Mouse (Mus musculus): ENCODE data around the gene Pmf1. TPM values are rescaled to one million over a fixed set of nuclear protein-coding genes. Genes with fewer than 3 reads are reported as not detected.
A peak's percentile ranks its signal among the peaks of the same experiment; 100 is the strongest.

Gene Pmf1
- polyA plus RNA-seq, 1 experiment, result 60.1 TPM

GRCm38 (mm10) chr3:88453369-88453768, 43.2 kb upstream of the Pmf1 start:
- TF ChIP-seq POLR2A (IDR thresholded peaks at IDR 0.05; ENCODE audit: borderline replicate concordance, control insufficient read depth, low read depth, low read length), result no peak
- TF ChIP-seq CTCF (IDR thresholded peaks at IDR 0.05; ENCODE audit: control insufficient read depth, insufficient read depth, low read length), result no peak
- Histone ChIP-seq H3K4me3 (replicated peaks; ENCODE audit: control insufficient read depth, low read depth, low read length) (peak overlapping the region; percentile 73), H3K4me1 (ENCODE audit: control insufficient read depth, insufficient read depth, low read length) (no peaks in the 10 kb centered on the region; the same call in 1 of the 2 replicates), H3K27ac (ENCODE audit: control insufficient read depth, insufficient read depth, low read depth, low read length, poor library complexity) (peak overlapping the region; percentile 23; the same call in 1 of the 2 replicates)
- 9% methylated on average over 8 of the region's 8 CpGs for WGBS

DNA sequence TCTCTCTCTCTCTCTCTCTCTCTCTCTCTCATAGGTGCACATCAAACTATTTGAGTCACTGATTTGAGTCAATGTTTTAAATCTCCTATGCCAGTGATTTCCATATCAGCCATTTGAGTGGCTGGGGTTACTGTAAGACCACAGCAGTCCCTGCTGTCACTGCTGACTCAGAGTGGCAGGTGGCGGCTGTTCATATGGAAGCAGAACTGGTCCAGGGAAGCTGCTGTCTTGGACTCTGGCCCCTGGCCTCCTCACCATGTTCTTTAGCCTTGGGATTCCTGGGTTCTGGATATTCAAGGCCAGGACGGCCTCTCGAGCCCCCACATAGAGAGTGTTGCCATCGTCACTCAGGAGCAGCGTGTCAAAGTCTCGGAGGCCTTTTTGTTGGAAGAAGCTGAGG, 42.6 kb upstream of the Pmf1 start:
- no peaks in the 10 kb centered on the region; the same call in 1 of the 2 replicates for H3K4me1 ChIP-seq (ENCODE audit: control insufficient read depth, insufficient read depth, low read length)
- no peak overlapping the region for H3K4me3 ChIP-seq (replicated peaks; ENCODE audit: control insufficient read depth, low read depth, low read length)
- no peak for TF ChIP-seq CTCF (IDR thresholded peaks at IDR 0.05; ENCODE audit: control insufficient read depth, insufficient read depth, low read length)
- TF ChIP-seq POLR2A (IDR thresholded peaks at IDR 0.05; ENCODE audit: borderline replicate concordance, control insufficient read depth, low read depth, low read length), result no peak
- peak overlapping the region; percentile 15; the same call in 1 of the 2 replicates for H3K27ac ChIP-seq (ENCODE audit: control insufficient read depth, insufficient read depth, low read depth, low read length, poor library complexity)
- 70% methylated on average over 6 of the region's 6 CpGs for WGBS

GRCm38 (mm10) chr3:88452246-88452645, 42.1 kb upstream of the Pmf1 start:
- no peak overlapping the region for H3K4me3 ChIP-seq (replicated peaks; ENCODE audit: control insufficient read depth, low read depth, low read length)
- no peaks in the 10 kb centered on the region; the same call in 1 of the 2 replicates for H3K4me1 ChIP-seq (ENCODE audit: control insufficient read depth, insufficient read depth, low read length)
- 17% methylated on average over 5 of the region's 5 CpGs for WGBS
- TF ChIP-seq CTCF (IDR thresholded peaks at IDR 0.05; ENCODE audit: control insufficient read depth, insufficient read depth, low read length), result no peak
- TF ChIP-seq POLR2A (IDR thresholded peaks at IDR 0.05; ENCODE audit: borderline replicate concordance, control insufficient read depth, low read depth, low read length), result no peak
- H3K27ac ChIP-seq (ENCODE audit: control insufficient read depth, insufficient read depth, low read depth, low read length, poor library complexity), result no peak overlapping the region

DNA sequence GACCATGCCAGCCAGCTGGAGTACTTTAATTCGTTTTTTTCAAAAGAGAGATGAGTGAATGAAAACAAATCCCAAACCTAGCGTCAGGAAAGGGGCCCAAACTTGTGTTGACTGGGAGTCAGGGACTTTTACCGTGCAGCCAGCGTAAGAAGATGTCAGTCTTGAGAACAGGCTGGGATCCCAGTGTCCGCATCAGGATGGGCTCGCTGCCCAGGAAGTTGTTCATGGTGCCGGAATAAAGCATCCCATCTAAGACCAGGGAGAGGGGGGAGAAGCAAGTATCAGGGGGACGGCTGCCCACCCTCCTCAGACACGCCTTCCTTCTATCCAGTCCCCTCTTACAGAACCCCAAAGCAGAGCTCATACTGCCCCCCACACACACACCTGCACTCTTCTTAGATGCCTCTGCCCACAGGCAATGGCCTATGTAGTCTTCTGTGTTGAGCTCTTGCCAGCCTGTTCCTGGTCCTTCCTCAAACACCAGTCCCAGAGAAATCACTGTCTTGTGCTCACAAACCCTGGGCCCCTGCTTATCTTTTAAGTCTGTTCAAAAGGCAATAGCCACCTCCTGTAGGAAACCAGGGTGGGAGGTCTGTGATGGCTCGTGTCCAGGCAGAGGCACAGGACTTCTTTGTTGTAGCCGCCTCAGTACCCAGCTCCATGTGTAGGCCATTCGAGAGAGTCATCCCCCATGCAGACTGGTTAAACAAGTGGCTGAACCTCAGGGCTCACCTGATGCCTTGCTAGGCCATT, 40.4 kb upstream of the Pmf1 start:
- WGBS, result 80% methylated on average over 12 of the region's 12 CpGs
- no peak for TF ChIP-seq POLR2A (IDR thresholded peaks at IDR 0.05; ENCODE audit: borderline replicate concordance, control insufficient read depth, low read depth, low read length)
- no peak overlapping the region for H3K4me3 ChIP-seq (replicated peaks; ENCODE audit: control insufficient read depth, low read depth, low read length)
- peaks cover 2% of the 10 kb centered on the region; the same call in 1 of the 2 replicates for H3K4me1 ChIP-seq (ENCODE audit: control insufficient read depth, insufficient read depth, low read length)
- no peak overlapping the region for H3K27ac ChIP-seq (ENCODE audit: control insufficient read depth, insufficient read depth, low read depth, low read length, poor library complexity)

DNA sequence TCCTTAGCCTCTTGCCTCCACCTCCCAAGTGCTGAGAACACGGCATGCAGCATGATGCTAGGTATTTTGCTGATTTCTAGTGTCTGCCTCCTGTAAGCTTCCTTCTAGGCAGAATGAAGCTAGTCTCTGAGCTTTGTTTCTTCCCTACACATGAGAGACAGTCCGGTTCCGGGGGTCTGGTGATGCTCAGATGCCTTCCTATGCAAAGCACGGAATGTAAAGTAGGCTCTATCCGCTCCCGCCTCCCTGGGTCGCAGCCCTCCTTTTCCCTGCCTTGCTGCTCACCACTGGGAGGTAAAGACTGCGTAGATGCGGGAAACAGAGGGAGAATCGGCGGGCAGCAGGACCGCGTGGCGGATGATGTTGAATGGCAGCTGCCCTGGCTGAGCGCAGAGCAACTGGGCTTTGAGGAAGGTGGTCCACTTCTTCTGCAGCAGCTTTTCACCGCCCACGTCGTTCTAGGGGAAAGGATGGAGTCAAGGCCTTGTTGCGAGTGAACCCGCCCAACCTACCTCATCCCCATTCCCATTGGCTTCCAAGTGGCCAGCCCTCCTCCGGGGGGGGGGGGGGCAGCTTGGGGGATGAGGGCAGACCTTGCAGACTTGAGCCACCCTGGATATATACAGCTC, 39.4 kb upstream of the Pmf1 start:
- Histone ChIP-seq H3K27ac (ENCODE audit: control insufficient read depth, insufficient read depth, low read depth, low read length, poor library complexity) (no peak overlapping the region), H3K4me3 (replicated peaks; ENCODE audit: control insufficient read depth, low read depth, low read length) (no peak overlapping the region), H3K4me1 (ENCODE audit: control insufficient read depth, insufficient read depth, low read length) (peaks cover 2% of the 10 kb centered on the region; the same call in 1 of the 2 replicates)
- 74% methylated on average over 21 of the region's 21 CpGs for WGBS
- TF ChIP-seq POLR2A (IDR thresholded peaks at IDR 0.05; ENCODE audit: borderline replicate concordance, control insufficient read depth, low read depth, low read length), result no peak
- no peak for TF ChIP-seq CTCF (IDR thresholded peaks at IDR 0.05; ENCODE audit: control insufficient read depth, insufficient read depth, low read length)

- peaks cover 2% of the 10 kb centered on the region; the same call in 1 of the 2 replicates for H3K4me1 ChIP-seq (ENCODE audit: control insufficient read depth, insufficient read depth, low read length)
- 34% methylated on average over 8 of the region's 8 CpGs for WGBS
- H3K4me3 ChIP-seq (replicated peaks; ENCODE audit: control insufficient read depth, low read depth, low read length), result no peak overlapping the region
- TF ChIP-seq POLR2A (IDR thresholded peaks at IDR 0.05; ENCODE audit: borderline replicate concordance, control insufficient read depth, low read depth, low read length) (no peak), CTCF (IDR thresholded peaks at IDR 0.05; ENCODE audit: control insufficient read depth, insufficient read depth, low read length) (no peak)
- no peak overlapping the region for H3K27ac ChIP-seq (ENCODE audit: control insufficient read depth, insufficient read depth, low read depth, low read length, poor library complexity)
Measured at GRCm38 (mm10) chr3:88448443-88448842, 38.3 kb upstream of the Pmf1 start.

DNA sequence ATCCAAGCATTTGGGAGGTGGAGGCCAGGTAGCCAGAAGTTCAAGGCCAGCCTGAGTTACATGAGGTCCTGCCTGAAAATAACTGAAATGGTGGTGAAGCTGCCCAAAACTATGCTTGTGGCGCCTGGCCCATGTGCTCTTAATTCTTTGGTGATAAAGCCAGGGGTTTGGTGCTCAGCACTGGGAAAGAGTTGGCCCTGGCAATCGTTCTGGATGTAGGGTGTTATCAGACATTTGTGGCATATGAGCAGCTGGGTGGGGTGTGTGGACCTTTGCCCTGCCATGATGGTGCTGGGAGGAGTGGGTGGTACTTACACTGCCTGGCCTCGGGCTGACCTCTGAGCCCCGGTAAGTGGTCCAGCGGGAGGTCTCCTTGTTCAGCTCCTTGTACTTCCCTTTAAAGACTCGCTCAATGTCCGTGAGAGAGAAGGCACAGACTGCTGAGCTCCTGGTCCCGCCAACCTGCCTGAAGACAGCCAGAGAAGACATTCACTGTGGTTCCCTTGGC, 37.6 kb upstream of the Pmf1 start:
- Histone ChIP-seq H3K4me1 (ENCODE audit: control insufficient read depth, insufficient read depth, low read length) (peaks cover 3% of the 10 kb centered on the region), H3K4me3 (replicated peaks; ENCODE audit: control insufficient read depth, low read depth, low read length) (no peak overlapping the region), H3K27ac (ENCODE audit: control insufficient read depth, insufficient read depth, low read depth, low read length, poor library complexity) (no peak overlapping the region)
- WGBS, result 67% methylated on average over 8 of the region's 8 CpGs
- no peak for TF ChIP-seq CTCF (IDR thresholded peaks at IDR 0.05; ENCODE audit: control insufficient read depth, insufficient read depth, low read length)
- no peak for TF ChIP-seq POLR2A (IDR thresholded peaks at IDR 0.05; ENCODE audit: borderline replicate concordance, control insufficient read depth, low read depth, low read length)

GRCm38 (mm10) chr3:88446471-88447123, 36.5 kb upstream of the Pmf1 start:
- Histone ChIP-seq H3K27ac (ENCODE audit: control insufficient read depth, insufficient read depth, low read depth, low read length, poor library complexity) (no peak overlapping the region), H3K4me1 (ENCODE audit: control insufficient read depth, insufficient read depth, low read length) (peaks cover 6% of the 10 kb centered on the region), H3K4me3 (replicated peaks; ENCODE audit: control insufficient read depth, low read depth, low read length) (no peak overlapping the region)
- no peak for TF ChIP-seq POLR2A (IDR thresholded peaks at IDR 0.05; ENCODE audit: borderline replicate concordance, control insufficient read depth, low read depth, low read length)
- 27% methylated on average over 8 of the region's 8 CpGs for WGBS

Measured in bone marrow, adult 2 months (tissue).